Mouse (Mus musculus): ENCODE results near the gene Casp7. TPM values are rescaled to one million over a fixed set of nuclear protein-coding genes. Genes with fewer than 3 reads are reported as not detected.

Casp7 gene
- polyA plus RNA-seq, 1 experiment from 2014 or later: 13.7 TPM

DNA sequence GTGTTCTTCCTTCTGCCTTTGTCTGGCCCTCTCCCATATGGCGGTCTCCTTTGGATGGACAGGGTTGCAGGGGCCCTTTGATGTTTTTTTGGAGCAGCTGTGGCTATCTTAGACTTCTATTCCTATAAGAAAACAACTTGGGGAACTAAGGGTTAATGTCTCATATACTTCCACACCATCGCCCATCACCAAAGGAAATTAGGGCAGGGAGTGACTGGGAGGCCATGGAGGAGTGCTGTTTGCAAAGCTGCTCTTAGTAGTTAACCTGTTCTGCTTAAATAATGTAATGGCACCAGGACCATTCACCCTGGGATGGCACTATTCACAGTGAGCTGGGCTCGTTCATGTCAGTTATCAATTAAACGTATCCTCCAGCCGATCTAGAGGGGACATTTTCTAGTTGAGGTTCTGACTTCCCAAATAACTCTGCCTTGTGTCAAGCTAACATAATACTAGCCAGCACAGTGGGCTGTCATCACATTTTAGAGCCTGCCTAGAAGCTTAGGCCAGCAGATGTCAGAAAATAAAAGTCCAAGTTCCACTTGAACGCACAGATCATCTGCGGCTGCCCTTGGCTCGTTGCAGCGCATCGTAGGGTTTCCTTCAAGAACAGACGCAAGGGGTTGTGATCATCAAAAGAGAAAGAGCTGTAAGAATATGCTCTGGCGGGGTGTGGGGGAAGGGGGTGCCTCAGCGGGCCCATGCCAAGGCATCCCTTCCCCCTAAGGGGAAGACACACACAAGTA lies 87.9 kb downstream of the Casp7 start:
- peaks cover 28% of the 10 kb centered on the region for H3K4me1 ChIP-seq
- H3K4me2 ChIP-seq: peak overlapping the region; percentile 15
- no peaks in the 10 kb centered on the region for H3K9me3 ChIP-seq (replicated peaks)
- no peak overlapping the region for H3K27ac ChIP-seq
- no peaks in the 10 kb centered on the region for H3K36me3 ChIP-seq (ENCODE audit: poor library complexity, severe bottlenecking)
- no peak overlapping the region for H3K4me3 ChIP-seq
- 34% methylated on average over 13 of the region's 13 CpGs for WGBS
- 0 out of 2 replicates have a peak, but pooled peaks have one; percentile 13 for ATAC-seq
- no peak overlapping the region for H3K9ac ChIP-seq
- H3K27me3 ChIP-seq: no peaks in the 10 kb centered on the region

DNA sequence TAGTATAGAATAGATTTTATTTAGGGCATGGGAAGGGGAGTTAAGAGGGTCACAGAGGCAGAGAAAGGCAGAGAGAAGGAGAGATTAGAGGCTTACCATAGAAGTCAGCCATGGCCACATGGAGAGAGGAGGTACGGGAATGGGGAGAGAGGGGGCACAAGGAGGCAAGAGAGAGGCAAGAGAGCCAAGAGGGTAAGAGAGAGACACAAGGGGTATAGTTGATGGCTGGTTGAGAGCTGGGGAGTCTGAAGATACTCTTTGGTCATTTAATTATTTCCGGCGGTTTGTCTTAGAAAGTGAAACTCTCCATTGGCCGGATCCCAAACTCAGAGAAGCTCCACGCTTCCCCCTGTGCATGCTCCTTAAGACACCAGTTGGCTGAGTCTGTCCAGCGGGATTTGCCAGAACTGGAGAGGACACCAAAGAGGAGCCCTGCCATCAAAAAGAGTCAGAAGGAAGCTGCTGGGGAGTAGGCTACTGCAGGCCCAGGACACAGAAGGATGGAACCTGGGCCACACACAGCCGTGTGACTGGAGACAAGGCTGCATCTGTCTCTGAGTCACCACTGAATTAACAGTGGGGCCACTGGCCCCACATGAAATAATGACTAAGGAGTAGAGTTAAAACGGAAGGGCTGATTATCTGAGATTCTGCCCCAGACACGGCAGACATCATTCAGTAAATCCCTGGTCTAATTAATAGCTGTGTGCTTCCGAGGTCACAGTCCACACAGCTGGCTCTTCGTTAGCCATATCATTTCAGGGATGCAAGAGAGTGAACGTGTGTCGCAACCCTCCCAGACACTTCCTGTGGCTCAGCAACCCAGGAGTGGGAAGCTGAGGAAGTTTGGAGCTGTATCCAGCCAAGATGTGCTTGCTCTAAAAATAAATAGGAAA lies 88.7 kb downstream of the Casp7 start:
- Histone ChIP-seq H3K9ac (no peak overlapping the region), H3K9me3 (replicated peaks) (no peaks in the 10 kb centered on the region), H3K36me3 (ENCODE audit: poor library complexity, severe bottlenecking) (no peaks in the 10 kb centered on the region), H3K4me3 (no peak overlapping the region), H3K27ac (no peak overlapping the region), H3K4me1 (peaks cover 28% of the 10 kb centered on the region), H3K4me2 (peak overlapping the region; percentile 15), H3K27me3 (no peaks in the 10 kb centered on the region)
- peak; percentile 21; the same call in 1 of the 2 replicates for ATAC-seq
- 28% methylated on average over 13 of the region's 13 CpGs for WGBS

DNA sequence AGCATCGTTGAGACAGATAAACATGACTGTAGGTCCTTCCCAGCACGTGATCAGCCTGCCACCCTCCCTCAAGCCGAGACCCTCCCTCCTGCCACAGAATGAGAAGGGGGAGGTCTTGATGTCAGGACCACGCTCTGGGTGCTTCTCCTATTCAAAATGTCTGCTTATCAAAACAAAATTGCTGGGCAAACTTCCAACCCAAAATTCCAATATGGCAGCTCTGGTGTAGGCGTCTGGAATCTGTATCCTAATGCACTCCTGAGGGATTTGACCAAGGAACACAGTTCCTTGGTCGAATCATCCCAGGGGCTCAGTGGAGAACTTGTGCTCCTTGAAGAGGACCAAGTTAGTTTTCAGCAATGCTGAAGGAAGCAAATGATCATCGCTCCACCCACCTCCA lies 90.0 kb downstream of the Casp7 start:
- H3K4me2 ChIP-seq: no peak overlapping the region
- H3K27me3 ChIP-seq: no peaks in the 10 kb centered on the region
- no peaks in the 10 kb centered on the region for H3K9me3 ChIP-seq (replicated peaks)
- ATAC-seq: no peak
- H3K4me3 ChIP-seq: no peak overlapping the region
- WGBS: 86% methylated on average over 7 of the region's 7 CpGs
- no peak overlapping the region for H3K9ac ChIP-seq
- H3K4me1 ChIP-seq: peaks cover 28% of the 10 kb centered on the region
- H3K27ac ChIP-seq: no peak overlapping the region
- no peaks in the 10 kb centered on the region for H3K36me3 ChIP-seq (ENCODE audit: poor library complexity, severe bottlenecking)

DNA sequence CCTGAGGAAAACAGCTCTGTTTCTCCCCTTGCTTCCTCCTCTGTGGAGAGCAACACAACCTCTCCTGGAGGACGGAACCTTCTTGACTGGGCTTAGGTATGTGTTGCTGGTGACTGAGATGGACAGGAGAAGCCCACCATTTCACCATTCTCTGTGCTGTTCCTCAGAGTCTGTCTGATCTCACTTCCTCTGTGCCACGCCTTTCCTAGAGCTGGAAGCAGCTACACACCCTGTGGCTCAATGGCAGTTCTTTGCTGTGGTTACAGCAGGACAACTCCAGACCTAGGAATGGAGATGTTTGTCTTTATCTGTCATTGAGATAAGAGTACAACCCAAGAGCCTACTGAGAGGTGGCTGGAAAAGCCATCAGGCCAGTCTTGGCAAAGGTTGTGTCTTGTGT lies 90.4 kb downstream of the Casp7 start:
- WGBS: 95% methylated on average over 2 of the region's 2 CpGs
- Histone ChIP-seq H3K9me3 (replicated peaks) (no peaks in the 10 kb centered on the region), H3K4me3 (no peak overlapping the region), H3K4me2 (no peak overlapping the region), H3K9ac (no peak overlapping the region), H3K4me1 (peaks cover 28% of the 10 kb centered on the region), H3K36me3 (ENCODE audit: poor library complexity, severe bottlenecking) (no peaks in the 10 kb centered on the region), H3K27ac (no peak overlapping the region), H3K27me3 (no peaks in the 10 kb centered on the region)
- ATAC-seq: no peak

DNA sequence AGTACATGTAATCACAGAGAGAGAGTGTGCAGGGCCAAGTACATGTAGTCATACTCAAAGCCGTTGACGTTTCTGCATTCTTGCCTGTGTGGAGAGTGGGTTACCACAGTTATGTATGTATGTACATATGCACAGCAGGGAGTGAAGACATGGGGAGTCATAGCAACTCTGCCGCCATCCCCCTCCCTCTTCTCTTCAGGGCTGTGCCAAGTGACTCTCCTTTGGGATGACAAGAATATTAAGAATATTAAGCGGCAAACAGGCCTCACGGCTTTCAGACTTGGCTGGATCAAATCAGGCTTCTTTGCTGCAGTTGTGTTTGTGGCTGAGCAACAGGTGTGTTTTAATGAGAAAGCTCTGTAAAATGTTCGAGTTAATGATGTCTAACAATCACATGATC lies 92.7 kb downstream of the Casp7 start:
- Histone ChIP-seq H3K4me3 (no peak overlapping the region), H3K4me2 (no peak overlapping the region), H3K9ac (no peak overlapping the region), H3K9me3 (replicated peaks) (no peaks in the 10 kb centered on the region), H3K36me3 (ENCODE audit: poor library complexity, severe bottlenecking) (no peaks in the 10 kb centered on the region), H3K27ac (no peak overlapping the region), H3K27me3 (no peaks in the 10 kb centered on the region), H3K4me1 (peaks cover 21% of the 10 kb centered on the region)
- 88% methylated on average over 6 of the region's 6 CpGs for WGBS
- ATAC-seq: no peak

Other genes with a start within 250 kb of the Casp7 start
- gene Habp2, start 110.0 kb upstream of the Casp7 start, polyA plus RNA-seq (2015; fragmentation: Nextera tagmentation; extraction: Ambion mirVana): 0.10 TPM in 1 of 2 replicates, not detected in the other
- 0.26 and 0.30 TPM in 2 replicates for gene Nrap, start 7.1 kb upstream of the Casp7 start, polyA plus RNA-seq (2015; fragmentation: Nextera tagmentation; extraction: Ambion mirVana)
- 0.06 and 0.14 TPM in 2 replicates for gene Plekhs1, start 64.5 kb downstream of the Casp7 start, polyA plus RNA-seq (2015; fragmentation: Nextera tagmentation; extraction: Ambion mirVana)
- 13.9 and 14.3 TPM in 2 replicates for gene Dclre1a, start 151.1 kb downstream of the Casp7 start, polyA plus RNA-seq (2015; fragmentation: Nextera tagmentation; extraction: Ambion mirVana)
- gene Nhlrc2, start 151.1 kb downstream of the Casp7 start, polyA plus RNA-seq (2015; fragmentation: Nextera tagmentation; extraction: Ambion mirVana): 12.9 and 13.4 TPM in 2 replicates

Data from forebrain, embryonic 13.5 days (tissue).